Mouse (Mus musculus) neural tube, embryonic 12.5 days (tissue): ENCODE results near the gene Gm9736. TPM values are rescaled to one million over a fixed set of nuclear protein-coding genes. Genes with fewer than 3 reads are reported as not detected.
"Not testable (repeated sequence)": the region's sequence is repeated elsewhere in the genome, so short reads cannot be mapped to it uniquely, and the experiment has no call there.

Experiments used
- ATAC-seq: fragments of 200-750 bp; cut with Nextera tagmentation; 2 replicates; pipeline ENCODE4 v1.8.0; 2017; ENCODE audit warnings: low read depth, mild to moderate bottlenecking, moderate TSS enrichment, moderate library complexity; ENCODE audit not compliant: low FRiP score
- H3K27ac ChIP-seq: fragments of 300-500 bp; sonication (generic); 2 replicates; pipeline ENCODE4 v1.5.1; 2016
- H3K27me3 ChIP-seq: fragments of 300-500 bp; sonication (generic); replicated peaks from 2 replicates; pipeline ENCODE4 v1.6.1; 2016; ENCODE audit warnings: mild to moderate bottlenecking
- H3K36me3 ChIP-seq: fragments of 300-500 bp; sonication (generic); 2 replicates; pipeline ENCODE4 v1.6.1; 2016; ENCODE audit warnings: mild to moderate bottlenecking
- H3K4me1 ChIP-seq: fragments of 300-500 bp; sonication (generic); 2 replicates; pipeline ENCODE4 v1.6.1; 2016
- H3K4me2 ChIP-seq: fragments of 300-500 bp; sonication (generic); replicated peaks from 2 replicates; pipeline ENCODE4 v1.6.1; 2016; ENCODE audit warnings: mild to moderate bottlenecking
- H3K4me3 ChIP-seq: fragments of 300-500 bp; sonication (generic); 2 replicates; pipeline ENCODE4 v1.5.1; 2016
- H3K9ac ChIP-seq: fragments of 300-500 bp; sonication (generic); 2 replicates; pipeline ENCODE4 v1.6.1; 2016; ENCODE audit warnings: mild to moderate bottlenecking
- H3K9me3 ChIP-seq: fragments of 300-500 bp; sonication (generic); 2 replicates; pipeline ENCODE4 v1.6.1; 2016; ENCODE audit warnings: mild to moderate bottlenecking
- WGBS: fragments of 180-500 bp; shearing (Covaris S2); methylation state at CpG from one replicate; pipeline ENCODE4 v1.1.7; 2016; 5-methylcytosine and 5-hydroxymethylcytosine counted together
- polyA plus RNA-seq: library from polyadenylated mRNA; unstranded; fragments of >200 nt; fragmentation: Nextera tagmentation; extraction: Ambion mirVana; gene quantifications from 2 replicates; pipeline ENCODE4 v1.2.1, GENCODE M21; 2016

Gene Gm9736
- polyA plus RNA-seq, 1 experiment from 2014 or later: not detected

GRCm38 (mm10) chr10:77715507-77715906, 35.6 kb downstream of the Gm9736 start, which contains the start of gene Gm10142:
Gm10142 (plus strand) TSS chr10:77715807.
- Histone ChIP-seq H3K27me3 (no peaks in the 10 kb centered on the region), H3K4me2 (no peak within 1 kb of the TSS), H3K9ac (no peak within 1 kb of the TSS), H3K4me3 (no peak within 1 kb of the TSS), H3K4me1 (no peaks in the 10 kb centered on the region), H3K36me3 (no peaks in the 10 kb centered on the region), H3K9me3 (no peaks in the 10 kb centered on the region), H3K27ac (no peak within 1 kb of the TSS)
- WGBS: 88% methylated on average over 1 of the region's 1 CpGs
- ATAC-seq: no peak

DNA sequence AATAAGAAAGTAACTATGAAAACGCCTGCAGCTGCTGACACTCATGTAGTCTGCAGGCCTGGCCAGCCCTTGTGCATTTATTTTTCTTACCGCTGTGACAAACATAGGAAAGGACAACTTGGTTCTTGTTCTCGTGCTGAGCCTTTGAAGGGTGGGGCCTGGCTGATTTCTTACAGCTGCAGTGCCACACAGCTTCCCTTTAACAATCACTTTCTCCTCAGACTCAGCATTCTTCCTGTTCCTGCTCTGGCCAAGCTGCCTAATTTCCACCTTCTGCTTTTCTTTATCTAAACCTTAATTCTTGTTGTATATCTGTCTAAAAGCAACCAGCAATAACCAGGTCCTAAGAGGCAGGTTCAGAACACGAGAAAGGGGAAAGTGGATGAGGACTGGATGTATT, 37.4 kb downstream of the Gm9736 start:
- Histone ChIP-seq H3K27ac (no peak overlapping the region), H3K4me3 (no peak overlapping the region), H3K9me3 (no peaks in the 10 kb centered on the region), H3K36me3 (no peaks in the 10 kb centered on the region), H3K9ac (no peak overlapping the region), H3K27me3 (no peaks in the 10 kb centered on the region), H3K4me1 (no peaks in the 10 kb centered on the region), H3K4me2 (no peak overlapping the region)
- no peak for ATAC-seq
- 72% methylated on average over 4 of the region's 4 CpGs for WGBS

- not testable (repeated sequence) for H3K4me3 ChIP-seq, H3K9me3 ChIP-seq, ATAC-seq, H3K27ac ChIP-seq, H3K36me3 ChIP-seq, H3K27me3 ChIP-seq, H3K9ac ChIP-seq, H3K4me1 ChIP-seq, H3K4me2 ChIP-seq
Observed at GRCm38 (mm10) chr10:77711157-77711556, 40.0 kb downstream of the Gm9736 start, which contains the start of gene Gm10024. Gm10024 (plus strand) TSS chr10:77711457.

- H3K9me3 ChIP-seq: peaks cover 8% of the 10 kb centered on the region
- no peaks in the 10 kb centered on the region for H3K4me1 ChIP-seq
- no peak overlapping the region for H3K4me2 ChIP-seq
- WGBS: 84% methylated on average over 3 of the region's 3 CpGs
- H3K9ac ChIP-seq: no peak overlapping the region
- no peak overlapping the region for H3K27ac ChIP-seq
- H3K27me3 ChIP-seq: no peaks in the 10 kb centered on the region
- no peak overlapping the region for H3K4me3 ChIP-seq
- no peak for ATAC-seq
- no peaks in the 10 kb centered on the region for H3K36me3 ChIP-seq
Observed at GRCm38 (mm10) chr10:77709831-77710230, 41.3 kb downstream of the Gm9736 start.

DNA sequence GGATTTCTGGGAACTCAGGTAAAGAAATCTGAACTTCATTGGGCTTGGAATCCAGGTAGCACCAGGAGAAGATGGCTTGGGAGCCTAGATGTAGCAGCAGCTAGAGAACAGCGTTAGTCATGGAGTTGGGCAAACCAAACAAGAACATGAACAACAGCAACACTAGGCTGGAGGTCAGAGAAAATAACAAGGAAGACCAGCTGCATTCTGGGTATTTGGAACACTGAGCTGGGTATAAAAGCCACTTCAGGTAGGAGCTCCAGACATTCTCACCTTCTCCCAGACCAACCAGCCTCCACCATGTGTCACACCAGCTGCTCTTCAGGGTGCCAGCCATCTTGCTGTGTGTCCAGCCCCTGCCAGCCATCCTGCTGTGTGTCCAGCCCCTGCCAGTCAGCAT, 44.8 kb downstream of the Gm9736 start, which contains the start of gene Gm10272:
Gm10272 (plus strand) TSS at position 301 of the 400 bp plus-strand sequence.
- H3K27me3 ChIP-seq: no peaks in the 10 kb centered on the region
- H3K4me2 ChIP-seq: no peak within 1 kb of the TSS
- H3K27ac ChIP-seq: no peak within 1 kb of the TSS
- H3K9me3 ChIP-seq: peaks cover 18% of the 10 kb centered on the region
- 87% methylated on average over 1 of the region's 1 CpGs for WGBS
- no peaks in the 10 kb centered on the region for H3K4me1 ChIP-seq
- no peak within 1 kb of the TSS for H3K9ac ChIP-seq
- no peak within 1 kb of the TSS for H3K4me3 ChIP-seq
- H3K36me3 ChIP-seq: no peaks in the 10 kb centered on the region
- no peak for ATAC-seq

Other genes starting within 250 kb of the Gm9736 start
- gene Fam207a, start 235.6 kb downstream of the Gm9736 start, polyA plus RNA-seq: 46.4 and 47.4 TPM in 2 replicates
- 1.3 and 1.4 TPM in 2 replicates for gene Itgb2, start 221.1 kb downstream of the Gm9736 start, polyA plus RNA-seq
- gene Pttg1ip, start 169.6 kb downstream of the Gm9736 start, polyA plus RNA-seq: 67.8 and 71.1 TPM in 2 replicates
- gene Sumo3, start 145.3 kb downstream of the Gm9736 start, polyA plus RNA-seq: 288 and 299 TPM in 2 replicates
- 7.6 and 11.0 TPM in 2 replicates for gene Gm49325, start 145.2 kb downstream of the Gm9736 start, polyA plus RNA-seq
- 90.9 and 93.7 TPM in 2 replicates for gene Ube2g2, start 129.1 kb downstream of the Gm9736 start, polyA plus RNA-seq
- gene Tspear, start 64.8 kb downstream of the Gm9736 start, polyA plus RNA-seq: 0.98 and 1.2 TPM in 2 replicates
- not detected in 2 replicates for gene Gm19402, start 60.6 kb downstream of the Gm9736 start, polyA plus RNA-seq
- not detected in 2 replicates for gene Gm9508, start 54.1 kb downstream of the Gm9736 start, polyA plus RNA-seq
- gene Gm10272, start 44.7 kb downstream of the Gm9736 start, polyA plus RNA-seq: not detected in 2 replicates
- not detected in 2 replicates for gene Gm10024, start 39.9 kb downstream of the Gm9736 start, polyA plus RNA-seq
- gene Gm10142, start 35.5 kb downstream of the Gm9736 start, polyA plus RNA-seq: not detected in 2 replicates
- gene Krtap12-1, start 30.8 kb downstream of the Gm9736 start, polyA plus RNA-seq: not detected in 2 replicates
- not detected in 2 replicates for gene Gm10100, start 24.9 kb downstream of the Gm9736 start, polyA plus RNA-seq
- not detected in 2 replicates for gene Gm18596, start 8.7 kb downstream of the Gm9736 start, polyA plus RNA-seq
- not detected in 2 replicates for gene Gm3233, start 8.3 kb upstream of the Gm9736 start, polyA plus RNA-seq
- not detected in 2 replicates for gene Gm3238, start 20.0 kb upstream of the Gm9736 start, polyA plus RNA-seq
- gene Gm7138, start 25.6 kb upstream of the Gm9736 start, polyA plus RNA-seq: not detected in 2 replicates
- not detected in 2 replicates for gene Gm3250, start 31.2 kb upstream of the Gm9736 start, polyA plus RNA-seq
- gene Gm7137, start 36.8 kb upstream of the Gm9736 start, polyA plus RNA-seq: not detected in 2 replicates
- not detected in 2 replicates for gene Gm9639, start 43.7 kb upstream of the Gm9736 start, polyA plus RNA-seq
- gene Gm19668, start 47.8 kb upstream of the Gm9736 start, polyA plus RNA-seq: not detected in 2 replicates
- gene Gm9507, start 60.5 kb upstream of the Gm9736 start, polyA plus RNA-seq: not detected in 2 replicates
- not detected in 2 replicates for gene Gm2696, start 63.3 kb upstream of the Gm9736 start, polyA plus RNA-seq
- not detected in 2 replicates for gene Krtap10-4, start 75.7 kb upstream of the Gm9736 start, polyA plus RNA-seq
- gene Krtap10-10, start 84.6 kb upstream of the Gm9736 start, polyA plus RNA-seq: not detected in 2 replicates
- not detected in 2 replicates for gene Gm36176, start 95.4 kb upstream of the Gm9736 start, polyA plus RNA-seq
- not detected in 2 replicates for gene Gm10318, start 101.5 kb upstream of the Gm9736 start, polyA plus RNA-seq
- not detected in 2 replicates for gene Gm3285, start 110.6 kb upstream of the Gm9736 start, polyA plus RNA-seq
- gene Lrrc3, start 151.2 kb upstream of the Gm9736 start, polyA plus RNA-seq: 8.0 and 8.4 TPM in 2 replicates
- 2.2 and 3.0 TPM in 2 replicates for gene Trpm2, start 219.2 kb upstream of the Gm9736 start, polyA plus RNA-seq
- 35.4 and 35.8 TPM in 2 replicates for gene 1810043G02Rik, start 227.2 kb upstream of the Gm9736 start, polyA plus RNA-seq